Mouse (Mus musculus) NIH3T3 (cell line): ENCODE results near the gene Pitpnb.

Source experiments
- DNase-seq: peaks from one replicate; pipeline ENCODE4 v3.0.0-alpha.2; 2012; ENCODE audit warnings: low read depth

Gene Pitpnb

GRCm38 (mm10) chr5:111396199-111396598 is 65.6 kb downstream of the Pitpnb start:
- no peak for DNase-seq

DNA sequence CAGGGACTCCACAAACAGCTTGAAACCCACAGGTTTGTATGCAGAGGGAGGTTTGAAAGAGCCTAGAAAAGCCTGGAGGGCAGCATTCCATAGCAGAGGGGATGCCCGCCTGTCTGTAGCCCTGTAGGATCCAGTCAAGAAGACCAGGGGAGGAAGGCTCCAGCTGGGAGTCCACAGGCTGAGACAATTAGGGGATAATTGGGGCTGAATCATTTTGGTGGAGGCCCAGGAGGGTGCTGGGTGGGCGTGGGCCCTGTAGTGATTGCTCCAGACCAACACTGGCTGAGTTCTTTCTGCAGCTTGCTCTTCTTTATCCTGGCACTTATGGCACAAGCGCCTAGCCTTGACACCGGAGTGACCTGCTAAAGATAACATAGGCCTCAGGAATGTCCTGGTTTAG is 67.9 kb downstream of the Pitpnb start:
- DNase-seq: peak; percentile 55

DNA sequence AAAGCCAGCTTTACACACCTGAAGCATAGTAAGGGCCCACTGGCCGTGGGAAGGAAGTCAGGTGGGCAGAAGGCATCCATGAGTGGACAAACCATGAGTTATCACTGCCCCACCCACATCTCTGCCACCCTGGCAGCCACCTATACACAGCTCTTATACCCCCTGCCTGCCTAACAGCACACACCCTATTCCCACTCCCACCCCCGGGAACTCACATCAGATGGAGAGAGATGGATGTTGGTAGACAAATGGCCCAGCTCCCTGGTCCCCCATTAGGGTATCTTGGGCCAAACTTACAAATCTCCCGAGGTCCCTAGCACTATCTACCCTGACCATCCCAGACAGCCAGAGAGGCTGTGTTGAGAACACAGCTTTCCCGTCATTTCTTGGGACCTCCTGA is 68.7 kb downstream of the Pitpnb start:
- no peak for DNase-seq

- DNase-seq: no peak
Observed at GRCm38 (mm10) chr5:111401879-111402650, 71.5 kb downstream of the Pitpnb start.

DNA sequence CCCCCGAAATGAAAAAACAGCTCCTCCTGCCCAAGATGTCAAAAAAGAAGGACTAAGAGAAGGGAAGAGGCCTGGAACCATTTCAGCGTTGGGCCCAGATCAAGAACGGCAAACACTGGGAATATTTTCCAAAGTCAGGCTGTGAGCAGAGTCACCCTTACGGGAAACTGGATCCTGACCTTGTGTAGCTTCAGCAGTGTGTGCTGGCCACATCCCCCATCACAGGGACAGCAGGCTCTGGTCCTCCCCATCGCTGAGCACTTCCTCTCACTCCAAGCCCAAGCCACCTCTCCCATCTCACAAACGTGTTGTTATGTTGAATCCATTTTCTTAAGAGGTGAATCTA is 72.1 kb downstream of the Pitpnb start:
- DNase-seq: no peak

GRCm38 (mm10) chr5:111404721-111405120 is 74.2 kb downstream of the Pitpnb start:
- DNase-seq: no peak

DNA sequence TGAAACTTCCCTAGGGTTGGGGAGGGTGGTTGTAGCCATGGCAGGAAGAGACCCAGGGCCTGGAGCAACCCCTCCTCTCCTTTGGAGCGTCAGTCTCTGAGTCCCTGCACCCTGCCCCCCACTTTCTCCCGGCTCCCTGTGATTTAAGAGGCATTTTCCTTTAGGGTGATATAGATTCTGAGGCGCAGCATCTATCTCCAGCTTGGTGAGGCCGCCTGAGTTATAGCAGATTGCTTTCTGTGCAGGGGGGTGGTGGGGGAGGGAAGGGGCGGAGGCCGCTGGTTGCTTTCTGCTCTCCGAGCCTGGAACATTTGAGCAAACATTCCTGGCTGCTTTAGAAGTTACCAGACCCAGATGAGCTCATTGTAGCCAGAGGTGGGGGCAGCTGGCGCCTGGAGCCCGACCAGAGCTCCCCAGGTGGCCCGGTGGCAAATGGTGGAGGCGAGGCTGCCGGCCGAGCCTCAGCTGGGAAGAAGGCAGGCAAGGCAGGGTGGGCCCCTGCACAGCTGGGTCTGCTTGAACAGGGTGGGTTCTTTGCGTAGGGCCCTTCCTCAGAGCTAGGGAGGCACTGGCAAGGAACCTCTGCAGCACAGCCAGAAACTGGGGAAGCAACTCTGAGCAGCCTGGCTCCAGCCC is 78.0 kb downstream of the Pitpnb start:
- DNase-seq: peak; percentile 82

DNA sequence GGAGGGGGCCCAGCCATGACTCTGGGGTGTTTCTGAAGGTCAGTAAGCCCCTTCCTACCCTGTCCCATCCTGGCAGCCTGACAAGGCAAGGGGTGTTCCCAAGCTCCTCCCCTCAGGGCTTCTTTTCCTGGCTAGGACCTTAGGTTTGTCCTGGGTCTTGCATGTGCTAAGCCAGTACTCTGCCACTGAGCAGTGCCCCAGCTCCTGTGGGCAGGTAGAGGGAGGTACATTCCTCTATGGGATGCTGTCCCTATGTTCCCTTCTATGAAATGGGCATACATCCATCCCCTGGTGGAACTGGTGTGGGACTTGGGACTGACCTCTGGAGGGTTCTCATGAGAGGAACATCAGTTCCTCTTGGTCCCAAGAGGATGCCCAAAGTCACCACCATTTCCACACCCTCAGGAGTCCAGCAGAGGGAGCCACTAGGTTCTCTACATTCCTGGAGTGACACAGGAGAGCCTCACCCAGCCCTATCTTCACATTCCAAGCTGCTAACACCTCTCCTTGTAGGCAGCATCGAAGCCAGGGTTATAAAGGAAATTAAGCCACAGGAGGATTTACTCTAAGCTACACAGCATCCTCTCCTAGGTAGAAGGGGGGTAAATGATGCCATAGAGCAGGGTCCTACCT is 79.0 kb downstream of the Pitpnb start:
- DNase-seq: peak; percentile 40

DNA sequence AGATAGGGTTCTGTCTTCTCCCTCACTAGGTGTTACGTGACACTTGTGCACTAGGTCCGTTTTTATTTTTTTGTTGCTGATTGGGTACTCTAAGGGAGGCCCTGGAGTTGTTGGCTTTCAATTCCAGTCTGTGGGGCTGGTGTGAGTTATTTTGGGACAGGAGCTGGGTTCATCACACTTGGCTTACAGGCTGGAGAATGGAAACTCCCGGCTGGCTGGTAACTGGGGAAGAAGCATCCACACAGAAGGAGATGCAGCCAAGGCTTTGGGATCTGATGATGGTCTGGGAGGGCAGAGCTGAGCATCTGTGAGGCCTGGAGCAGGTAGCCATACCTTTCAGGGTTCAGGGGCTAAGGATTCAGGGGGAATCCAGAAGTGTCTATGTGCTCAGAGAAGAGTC is 80.1 kb downstream of the Pitpnb start:
- DNase-seq: no peak

GRCm38 (mm10) chr5:111414192-111414591 is 83.6 kb downstream of the Pitpnb start:
- peak; percentile 94 for DNase-seq

GRCm38 (mm10) chr5:111414770-111415249 is 84.2 kb downstream of the Pitpnb start:
- DNase-seq: no peak

GRCm38 (mm10) chr5:111415575-111415974 is 85.0 kb downstream of the Pitpnb start:
- DNase-seq: no peak

- peak; percentile 60 for DNase-seq
Observed at GRCm38 (mm10) chr5:111416048-111416447, 85.5 kb downstream of the Pitpnb start.

DNA sequence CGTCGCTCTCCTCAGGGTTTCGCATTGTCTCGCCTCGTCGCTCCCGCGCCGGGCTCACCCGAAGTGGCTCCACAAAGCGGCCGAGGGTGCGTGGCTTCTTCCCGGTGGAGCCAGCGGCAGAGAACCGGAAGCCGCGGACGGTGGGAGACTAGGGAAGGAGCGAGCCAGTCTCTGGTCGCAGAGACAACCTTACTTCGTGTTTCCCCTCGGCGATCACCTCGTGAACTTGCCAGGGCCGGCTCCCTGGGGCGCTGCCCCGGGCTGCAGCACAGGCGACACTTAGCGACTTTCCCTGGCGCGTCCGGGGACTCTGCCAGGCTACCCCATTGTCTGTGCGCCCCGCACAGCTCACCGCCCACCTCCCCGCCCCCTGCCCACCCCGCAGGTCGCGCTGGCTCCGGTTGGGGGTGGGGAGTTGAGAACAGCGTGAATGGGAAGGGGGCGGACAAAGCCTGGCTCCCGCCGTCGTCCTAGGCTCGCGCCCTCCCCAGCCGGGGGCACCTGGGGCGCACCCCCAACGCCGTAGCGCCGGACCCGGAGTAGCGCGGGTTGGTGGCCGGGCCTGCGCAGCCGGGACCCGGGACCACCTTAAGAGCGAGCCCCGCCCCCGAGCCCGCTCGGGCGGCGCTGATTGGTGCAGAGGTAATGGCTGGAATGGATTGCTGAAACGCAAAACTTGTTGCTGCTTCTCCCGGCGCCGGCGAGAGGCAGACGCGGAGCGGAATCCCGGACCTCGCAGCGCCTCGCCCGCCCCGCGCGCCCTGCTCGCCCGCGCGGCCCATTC is 86.2 kb downstream of the Pitpnb start, which contains the start of gene Mn1:
Gene Mn1, plus strand, starts transcription at position 772 of the 784 bp plus-strand sequence.
- DNase-seq: peak; percentile 96

GRCm38 (mm10) chr5:111417378-111418131 is 87.0 kb downstream of the Pitpnb start:
- DNase-seq: peak; percentile 66

- DNase-seq: peak; percentile 77
Observed at GRCm38 (mm10) chr5:111418202-111419120, 87.9 kb downstream of the Pitpnb start.

DNA sequence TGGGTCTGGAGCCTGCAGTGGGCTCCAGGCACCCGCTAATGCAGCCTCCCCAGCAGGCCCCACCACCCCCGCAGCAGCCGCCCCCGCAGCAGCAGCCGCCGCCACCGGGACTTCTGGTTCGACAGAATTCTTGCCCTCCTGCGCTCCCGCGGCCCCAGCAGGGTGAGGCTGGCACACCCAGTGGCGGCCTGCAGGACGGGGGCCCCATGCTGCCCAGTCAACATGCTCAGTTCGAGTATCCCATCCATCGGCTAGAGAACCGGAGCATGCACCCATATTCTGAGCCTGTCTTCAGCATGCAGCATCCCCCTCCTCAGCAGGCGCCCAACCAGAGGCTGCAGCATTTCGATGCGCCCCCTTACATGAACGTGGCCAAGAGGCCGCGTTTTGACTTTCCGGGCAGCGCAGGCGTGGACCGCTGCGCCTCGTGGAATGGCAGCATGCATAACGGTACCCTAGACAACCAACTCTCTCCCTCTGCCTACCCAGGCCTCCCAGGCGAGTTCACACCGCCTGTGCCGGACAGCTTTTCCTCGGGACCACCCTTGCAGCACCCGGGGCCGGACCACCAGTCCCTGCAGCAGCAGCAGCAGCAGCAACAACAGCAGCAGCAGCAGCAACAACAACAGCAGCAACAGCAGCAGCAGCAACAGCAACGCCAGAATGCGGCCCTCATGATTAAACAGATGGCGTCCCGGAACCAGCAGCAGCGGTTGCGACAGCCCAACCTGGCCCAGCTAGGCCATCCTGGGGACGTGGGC is 88.7 kb downstream of the Pitpnb start:
- DNase-seq: peak; percentile 66

- DNase-seq: peak; percentile 60
Observed at GRCm38 (mm10) chr5:111420011-111420691, 89.6 kb downstream of the Pitpnb start.

- DNase-seq: no peak
Observed at GRCm38 (mm10) chr5:111420896-111421295, 90.3 kb downstream of the Pitpnb start.
